Mouse (Mus musculus) heart, adult 11 months (tissue): ENCODE measurements at regions not wholly inside any gene's neighbourhood (a gene's known extent, or its start where the extent isn't known, plus 50 kb on each side); places are given as distances from the start of the nearest gene placed in this dataset.

ENCODE experiments used
- DNase-seq: peaks from one replicate; pipeline ENCODE4 v3.0.0; 2022

- peak; percentile 18 for DNase-seq
Observed at GRCm38 (mm10) chr4:11903861-11904260, 77.2 kb downstream of the Gm10604 start.

DNA sequence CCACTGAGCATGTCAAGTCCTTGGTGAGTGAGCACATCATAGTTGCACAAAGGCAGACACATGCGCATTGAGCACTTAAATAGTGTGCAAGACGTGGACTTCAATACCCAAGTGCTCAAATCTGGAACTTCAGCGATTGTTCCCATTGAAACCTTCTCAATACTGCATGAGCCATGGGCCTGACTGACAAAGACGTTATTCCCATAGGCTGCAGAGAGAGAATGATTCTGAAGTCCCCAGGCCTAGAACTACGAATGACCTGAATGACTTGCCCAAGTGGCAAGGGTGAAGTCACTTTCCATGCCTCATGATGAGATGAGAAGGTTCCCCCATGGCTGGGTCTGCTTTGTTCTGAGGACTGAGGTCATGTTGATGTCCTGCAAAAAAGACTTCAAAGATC, 77.7 kb downstream of the Gm10604 start:
- DNase-seq = peak; percentile 54

DNA sequence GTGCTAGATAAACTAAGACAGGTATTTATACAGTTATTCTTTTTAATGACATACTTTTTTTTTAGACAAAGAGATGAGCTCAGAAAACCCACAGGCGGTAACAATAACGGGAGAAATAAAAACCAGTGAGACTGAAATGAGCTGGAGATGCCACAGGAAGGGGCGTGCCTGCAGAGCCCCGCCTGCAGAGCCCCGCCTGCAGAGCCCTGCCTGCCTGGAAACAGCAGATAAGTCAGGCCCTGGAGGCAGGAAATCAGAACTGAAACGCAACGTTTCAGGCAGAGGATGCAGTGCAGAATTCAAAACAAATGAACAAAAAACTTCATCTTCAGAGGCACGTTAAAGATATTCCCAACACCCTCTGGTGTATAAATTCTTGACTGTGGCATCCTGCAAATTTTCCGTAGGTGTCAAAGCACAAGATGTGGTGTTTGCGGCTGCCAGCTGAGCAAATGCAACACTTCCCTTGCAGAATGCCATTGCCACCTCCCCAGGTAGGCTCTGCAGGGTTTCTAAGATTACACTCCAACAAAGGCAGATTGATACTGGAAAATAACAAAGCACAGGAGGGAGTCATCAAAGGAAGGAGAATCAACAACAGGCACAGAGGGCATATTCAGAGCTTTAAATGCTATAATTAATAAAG, 81.0 kb downstream of the Gm10604 start:
- peak; percentile 93 for DNase-seq

DNA sequence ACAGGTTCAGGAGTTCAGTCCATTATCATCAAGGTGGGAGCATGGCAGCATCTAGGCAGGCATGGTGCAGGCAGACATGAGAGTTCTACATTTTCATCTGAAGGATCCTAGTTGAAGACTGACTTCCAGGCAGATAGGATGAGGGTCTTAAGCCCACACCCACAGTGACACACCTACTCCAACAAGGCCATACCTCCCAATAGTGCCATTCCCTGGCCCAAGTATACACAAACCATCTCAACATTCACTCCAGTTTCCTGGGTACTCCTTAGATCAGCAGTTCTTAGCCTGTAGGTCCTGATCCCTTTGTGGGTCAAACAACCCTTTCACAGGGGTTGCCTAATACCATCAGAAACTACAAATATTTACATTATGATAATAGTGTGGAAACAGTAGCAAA, 83.8 kb downstream of the Gm10604 start:
- DNase-seq = peak; percentile 63

DNA sequence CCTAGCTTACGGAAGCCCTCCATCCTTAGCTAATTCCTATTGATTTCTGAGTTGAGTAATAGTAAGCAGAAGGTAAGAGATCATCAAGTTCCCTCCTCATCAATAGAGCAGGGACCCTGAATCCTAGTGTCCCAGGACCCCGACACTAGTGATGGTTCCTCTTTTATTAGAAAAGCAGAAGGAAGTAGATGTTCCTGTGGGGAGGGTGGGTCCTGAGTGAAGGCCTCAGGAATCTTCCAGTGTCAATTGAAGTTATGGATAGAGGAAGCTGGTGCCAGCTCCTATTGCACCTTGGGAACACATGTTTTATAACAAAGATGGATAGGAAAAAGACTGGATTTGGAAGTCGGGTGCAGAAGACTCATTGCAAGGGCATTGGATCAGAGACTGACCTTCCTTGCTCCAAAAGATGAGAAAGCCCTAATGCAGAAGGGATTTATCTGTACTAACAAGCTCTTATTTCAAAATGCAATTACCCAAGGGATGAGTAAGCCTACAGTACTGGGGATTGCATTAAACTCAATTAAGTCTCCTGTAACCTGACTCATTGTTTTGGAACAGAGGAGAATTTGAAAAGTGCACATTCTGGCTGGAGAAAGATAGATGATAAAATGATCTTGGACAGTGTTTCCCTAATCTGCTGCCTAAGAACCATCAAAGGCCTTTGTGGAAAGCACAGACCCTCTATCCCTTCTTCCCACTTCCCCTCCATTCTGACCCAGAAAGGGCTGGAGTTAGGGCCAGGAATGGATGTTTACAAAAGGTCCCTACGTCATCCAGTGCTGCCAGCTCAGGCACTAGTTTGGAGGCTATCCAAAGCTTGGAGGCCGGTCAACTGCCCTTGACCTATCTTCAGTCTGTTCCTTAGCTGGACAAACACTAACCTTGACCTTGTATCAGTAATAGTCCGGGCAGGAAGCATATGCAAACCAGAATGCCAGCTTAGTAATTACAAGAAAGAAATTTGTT, 84.9 kb downstream of the Gm10604 start:
- peak; percentile 93 for DNase-seq

DNA sequence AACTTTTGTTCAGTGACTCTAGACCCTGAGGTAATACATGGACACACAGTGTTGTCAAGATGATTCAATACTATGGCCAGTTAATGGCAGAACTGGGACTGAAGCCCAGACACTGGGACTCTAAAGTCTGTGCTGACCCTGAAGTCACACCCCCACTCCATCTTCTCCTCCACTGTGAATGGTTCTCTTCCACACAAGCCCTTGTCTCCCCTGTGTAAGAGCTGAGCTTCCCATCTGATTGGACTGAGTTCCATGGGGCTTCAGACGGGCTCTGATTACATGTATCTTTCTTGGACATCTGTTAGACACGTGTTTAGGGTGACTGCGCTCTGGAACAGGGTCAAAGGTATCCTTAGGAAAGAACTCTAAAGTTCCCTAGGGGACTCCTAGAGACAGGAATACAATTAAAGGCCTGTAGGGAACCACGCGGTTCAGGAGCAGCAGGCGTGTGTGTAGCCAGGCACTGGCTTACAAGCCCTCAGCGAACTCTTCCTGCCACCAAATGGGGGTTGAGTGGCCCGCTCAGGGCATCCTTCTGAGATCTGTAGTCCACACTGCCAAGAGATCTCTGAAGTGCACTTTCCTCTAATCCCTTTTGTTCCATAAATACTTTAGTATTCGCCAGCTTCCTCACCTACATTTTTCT, 87.4 kb downstream of the Gm10604 start:
- peak; percentile 85 for DNase-seq

GRCm38 (mm10) chr4:11889039-11889600, 91.9 kb downstream of the Gm10604 start:
- DNase-seq = peak; percentile 95

DNA sequence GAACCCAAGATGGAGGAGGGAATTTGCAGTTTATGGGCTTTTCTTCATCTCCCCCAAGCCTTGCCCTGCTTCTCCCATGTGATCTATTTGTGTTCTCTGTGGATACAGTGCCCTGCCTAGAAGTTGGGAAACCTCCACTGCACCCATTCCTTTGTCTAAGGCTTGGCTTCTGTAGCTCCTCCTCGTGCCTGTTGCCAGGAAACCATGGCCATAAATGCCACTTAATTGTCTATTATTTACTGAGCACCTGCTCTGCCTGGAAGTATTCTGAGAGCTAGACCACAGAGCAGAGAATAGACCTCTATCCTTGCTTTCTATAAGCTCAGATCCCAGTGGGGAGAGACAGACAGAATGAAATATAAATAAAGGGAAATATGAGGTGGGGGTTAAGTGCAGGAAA, 93.7 kb downstream of the Gm10604 start:
- peak; percentile 68 for DNase-seq

- DNase-seq = peak; percentile 87
Observed at GRCm38 (mm10) chr4:11885499-11885898, 95.6 kb downstream of the Gm10604 start.

DNA sequence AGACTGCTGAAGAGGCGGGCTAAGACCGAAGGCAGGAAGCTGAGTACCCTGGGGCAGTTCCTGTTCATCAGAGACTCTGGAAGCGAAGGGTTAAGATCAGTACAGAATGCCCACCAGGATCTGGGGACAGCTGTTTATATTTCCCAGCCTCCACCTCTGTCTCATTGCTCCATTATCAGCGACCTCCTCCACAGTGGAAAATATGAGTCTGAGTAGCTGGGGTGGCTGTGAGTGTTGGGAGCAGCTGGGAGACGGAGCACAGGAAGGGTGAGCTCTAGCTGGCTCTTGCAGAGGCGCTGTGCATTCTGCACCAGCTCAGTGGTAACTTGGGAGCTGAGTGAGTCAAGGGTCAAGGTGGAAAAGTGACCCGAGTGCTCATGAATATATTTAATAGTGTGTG, 96.2 kb downstream of the Gm10604 start:
- peak; percentile 96 for DNase-seq

- DNase-seq = peak; percentile 92
Observed at GRCm38 (mm10) chr4:11883295-11883694, 97.8 kb downstream of the Gm10604 start.

DNA sequence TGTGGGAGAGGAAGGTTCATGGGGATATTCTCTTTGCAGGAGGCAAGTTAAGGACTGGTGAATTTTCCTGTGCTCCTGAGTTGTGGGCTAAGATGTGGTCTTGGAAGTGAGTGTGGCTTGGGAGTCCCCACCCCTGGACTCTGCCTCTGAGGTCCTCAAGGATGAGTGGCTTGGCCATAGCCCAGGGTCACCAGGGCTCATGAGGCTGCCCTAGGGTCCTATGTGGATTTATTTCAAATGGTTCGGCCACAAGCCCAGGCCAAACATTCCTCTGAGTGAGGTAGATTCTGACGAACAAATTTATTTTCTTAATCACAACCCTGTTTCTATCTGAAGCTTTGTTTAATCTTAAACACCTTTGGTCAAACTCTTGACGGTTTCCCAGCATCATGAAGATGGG, 98.4 kb downstream of the Gm10604 start:
- peak; percentile 80 for DNase-seq

DNA sequence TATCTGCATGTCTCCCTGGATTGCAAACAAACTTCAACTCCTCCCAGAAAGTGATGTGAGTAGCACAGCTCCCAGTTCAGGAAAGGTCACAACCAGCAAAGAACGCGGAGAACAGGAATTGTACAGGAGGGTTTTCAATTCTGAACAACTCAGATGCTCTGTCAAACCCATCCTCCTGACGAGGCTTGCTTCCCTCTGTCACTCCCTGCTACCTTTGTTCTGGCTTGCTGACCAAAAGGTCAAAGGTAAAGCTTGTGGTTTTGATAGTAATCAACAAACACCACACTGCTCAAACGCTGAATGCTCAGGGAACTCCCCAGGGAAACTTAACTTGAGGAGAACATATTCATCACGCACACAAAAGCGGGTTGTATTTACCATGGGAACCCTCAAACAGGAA, 102.4 kb downstream of the Gm10604 start:
- peak; percentile 25 for DNase-seq

DNA sequence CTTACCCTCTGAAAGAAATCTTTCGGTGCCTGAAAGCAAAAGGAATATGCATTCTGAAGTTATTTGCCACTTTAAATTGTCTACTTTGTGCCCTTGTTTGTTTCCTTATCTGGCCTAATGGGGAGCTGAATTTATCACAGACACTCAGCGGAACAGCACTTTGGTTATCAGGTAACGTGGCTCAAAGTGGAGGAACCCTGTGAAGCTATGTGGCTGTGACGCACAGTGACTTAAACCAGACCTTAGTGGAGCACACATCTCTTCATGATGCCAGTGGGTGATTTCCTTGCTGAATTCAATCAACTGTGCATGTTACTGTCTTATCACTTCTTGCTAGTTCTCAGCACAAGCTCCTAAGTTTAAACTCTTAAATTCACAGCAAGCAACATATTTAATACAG, 103.1 kb downstream of the Gm10604 start:
- peak; percentile 86 for DNase-seq

DNA sequence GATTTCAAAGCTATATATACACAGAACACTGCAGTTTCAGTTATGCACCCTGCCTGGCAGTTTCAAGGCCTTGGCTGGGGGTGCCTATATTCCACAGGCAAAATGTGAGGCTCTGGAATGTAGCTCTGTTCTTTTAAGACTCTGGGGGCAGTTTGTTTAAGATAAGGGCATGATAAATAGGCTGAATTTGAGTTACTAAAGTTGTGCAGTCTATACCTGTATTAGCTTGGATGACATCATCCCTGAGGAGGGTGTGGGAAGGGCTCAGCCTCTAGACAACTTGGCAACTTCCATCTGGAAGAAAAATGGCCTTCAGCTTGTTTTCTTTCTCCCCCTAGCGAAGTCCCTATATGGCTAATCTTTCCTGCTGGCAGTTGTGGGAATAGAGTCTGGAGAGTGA, 105.1 kb downstream of the Gm10604 start:
- DNase-seq = peak; percentile 42

GRCm38 (mm10) chr4:11874586-11875264, 106.3 kb downstream of the Gm10604 start:
- DNase-seq = peak; percentile 67

DNA sequence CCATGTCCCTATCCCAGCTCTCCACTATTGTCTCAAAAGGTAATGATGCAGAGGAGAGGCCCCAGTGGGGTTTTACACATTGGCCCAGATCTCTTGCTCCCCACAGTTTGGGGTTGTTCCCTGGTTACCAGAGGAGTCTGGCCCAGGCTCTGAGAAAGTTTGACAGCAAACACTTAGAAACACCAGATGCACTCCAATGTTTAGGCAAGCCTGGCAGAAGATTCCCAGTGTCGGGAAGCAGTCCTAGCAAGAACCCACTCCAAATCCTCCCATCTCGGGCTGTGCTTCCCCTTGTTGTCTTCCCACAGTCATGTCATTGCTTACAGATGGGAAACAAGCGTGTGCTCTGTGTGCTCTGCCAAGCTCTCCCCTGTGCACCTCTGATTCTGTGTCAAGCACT, 109.0 kb downstream of the Gm10604 start:
- no peak for DNase-seq

DNA sequence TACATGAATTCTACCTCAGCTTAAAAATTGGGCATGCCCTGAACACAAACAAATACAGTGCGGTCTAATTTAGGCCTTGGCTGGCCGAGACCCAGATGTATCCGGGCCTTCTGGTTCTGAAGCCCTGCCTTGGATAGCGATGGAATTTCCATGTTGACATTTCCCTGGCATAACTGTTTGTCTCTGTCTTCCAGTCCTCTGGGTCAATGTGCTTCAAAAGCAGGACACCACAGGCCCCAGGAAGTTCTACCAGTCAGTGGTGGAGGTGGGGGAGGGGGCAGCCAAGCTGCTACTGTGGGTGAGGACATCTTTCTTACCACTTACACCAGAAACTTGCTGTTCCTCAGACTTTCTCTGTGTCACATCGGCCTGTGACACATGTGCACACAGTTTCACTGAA, 111.3 kb downstream of the Gm10604 start:
- peak; percentile 96 for DNase-seq

- DNase-seq = no peak
Observed at GRCm38 (mm10) chr4:11868565-11868964, 112.5 kb downstream of the Gm10604 start.
